Mouse (Mus musculus) midbrain, embryonic 15.5 days (tissue): ENCODE data around the gene Zbed6. TPM values are rescaled to one million over a fixed set of nuclear protein-coding genes. Genes with fewer than 3 reads are reported as not detected.
A peak's percentile ranks its signal among the peaks of the same experiment; 100 is the strongest.
"Not testable (repeated sequence)": the region's sequence is repeated elsewhere in the genome, so short reads cannot be mapped to it uniquely, and the experiment has no call there.

ENCODE experiments used
- ATAC-seq: fragments of 200-750 bp; cut with Nextera tagmentation; replicated peaks from 2 replicates; pipeline ENCODE4 v1.8.0; 2017; ENCODE audit warnings: moderate TSS enrichment
- H3K27ac ChIP-seq: fragments of 300-500 bp; sonication (generic); 2 replicates; pipeline ENCODE4 v1.5.1; 2015; ENCODE audit warnings: mild to moderate bottlenecking, inconsistent platforms
- H3K27me3 ChIP-seq: fragments of 300-500 bp; sonication (generic); replicated peaks from 2 replicates; pipeline ENCODE4 v1.6.1; 2015; ENCODE audit warnings: inconsistent platforms
- H3K36me3 ChIP-seq: fragments of 300-500 bp; sonication (generic); replicated peaks from 2 replicates; pipeline ENCODE4 v1.6.1; 2015; ENCODE audit warnings: inconsistent platforms
- H3K4me1 ChIP-seq: fragments of 300-500 bp; sonication (generic); 2 replicates; pipeline ENCODE4 v1.6.1; 2015; ENCODE audit warnings: inconsistent platforms
- H3K4me2 ChIP-seq: fragments of 300-500 bp; sonication (generic); 2 replicates; pipeline ENCODE4 v1.6.1; 2015; ENCODE audit warnings: inconsistent platforms, mild to moderate bottlenecking, moderate library complexity
- H3K4me3 ChIP-seq: fragments of 300-500 bp; sonication (generic); 2 replicates; pipeline ENCODE4 v1.5.1; 2015; ENCODE audit warnings: mild to moderate bottlenecking, inconsistent platforms
- H3K9ac ChIP-seq: fragments of 300-500 bp; sonication (generic); 2 replicates; pipeline ENCODE4 v1.6.1; 2015; ENCODE audit warnings: mild to moderate bottlenecking, inconsistent platforms
- H3K9me3 ChIP-seq: fragments of 300-500 bp; sonication (generic); 2 replicates; pipeline ENCODE4 v1.6.1; 2016; ENCODE audit warnings: inconsistent platforms
- WGBS: fragments of 180-500 bp; shearing (Covaris S2); methylation state at CpG from one replicate; pipeline ENCODE4 v1.1.7; 2015; ENCODE audit warnings: mixed read lengths; 5-methylcytosine and 5-hydroxymethylcytosine counted together
- polyA plus RNA-seq: library from polyadenylated mRNA; unstranded; fragments of >200 nt; fragmentation: Nextera tagmentation; extraction: Ambion mirVana; gene quantifications from 2 replicates; pipeline ENCODE4 v1.2.1, GENCODE M21; 2015

Gene Zbed6
- polyA plus RNA-seq, 1 experiment from 2014 or later = not detected

- H3K36me3 ChIP-seq = no peaks in the 10 kb centered on the region
- H3K4me3 ChIP-seq = no peak overlapping the region
- no peak overlapping the region for H3K4me2 ChIP-seq
- no peaks in the 10 kb centered on the region for H3K4me1 ChIP-seq
- H3K9ac ChIP-seq = no peak overlapping the region
- WGBS = 76% methylated on average over 10 of the region's 10 CpGs
- no peaks in the 10 kb centered on the region for H3K27me3 ChIP-seq
- no peaks in the 10 kb centered on the region for H3K9me3 ChIP-seq
- H3K27ac ChIP-seq = no peak overlapping the region
- no peak for ATAC-seq
Observed at GRCm38 (mm10) chr1:133685749-133686519, 25.2 kb upstream of the Zbed6 start.

- Histone ChIP-seq H3K9ac (no peak overlapping the region), H3K4me1 (no peaks in the 10 kb centered on the region), H3K36me3 (no peaks in the 10 kb centered on the region), H3K9me3 (no peaks in the 10 kb centered on the region), H3K4me3 (no peak overlapping the region), H3K4me2 (no peak overlapping the region), H3K27me3 (no peaks in the 10 kb centered on the region), H3K27ac (no peak overlapping the region)
- no peak for ATAC-seq
- 68% methylated on average over 3 of the region's 3 CpGs for WGBS
Observed at GRCm38 (mm10) chr1:133671801-133672200, 11.1 kb upstream of the Zbed6 start.

GRCm38 (mm10) chr1:133671266-133671665 is 10.6 kb upstream of the Zbed6 start:
- no peak for ATAC-seq
- Histone ChIP-seq H3K27ac (no peak overlapping the region), H3K9me3 (no peaks in the 10 kb centered on the region), H3K27me3 (no peaks in the 10 kb centered on the region), H3K4me3 (no peak overlapping the region), H3K9ac (no peak overlapping the region), H3K4me2 (no peak overlapping the region), H3K36me3 (no peaks in the 10 kb centered on the region), H3K4me1 (no peaks in the 10 kb centered on the region)
- WGBS = 94% methylated on average over 3 of the region's 3 CpGs

- Histone ChIP-seq H3K27ac (no peak overlapping the region), H3K27me3 (no peaks in the 10 kb centered on the region), H3K4me1 (no peaks in the 10 kb centered on the region), H3K9ac (no peak overlapping the region), H3K36me3 (no peaks in the 10 kb centered on the region), H3K9me3 (no peaks in the 10 kb centered on the region), H3K4me2 (no peak overlapping the region), H3K4me3 (no peak overlapping the region)
- WGBS = 84% methylated on average over 6 of the region's 6 CpGs
- no peak for ATAC-seq
Observed at GRCm38 (mm10) chr1:133670776-133671175, 10.1 kb upstream of the Zbed6 start.

DNA sequence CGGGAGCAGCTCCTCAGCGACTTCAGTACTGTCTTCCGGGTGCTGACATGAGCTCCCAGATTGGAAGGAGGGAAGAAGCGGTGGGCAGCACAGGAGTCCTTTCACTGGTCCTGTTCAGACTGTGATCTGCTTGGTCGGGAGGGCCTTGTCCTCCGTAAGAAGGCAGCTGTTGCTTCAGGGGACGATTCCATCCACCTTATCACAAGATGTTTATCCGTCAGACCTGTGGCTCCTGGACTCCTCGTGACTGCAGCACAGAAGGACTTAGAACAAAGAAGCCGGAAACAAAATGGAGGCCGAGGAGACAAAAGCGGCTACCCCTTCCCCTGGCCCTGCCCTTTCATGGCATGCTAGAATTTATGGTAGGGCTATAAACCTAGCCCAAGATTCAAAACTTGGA is 9.5 kb upstream of the Zbed6 start:
- Histone ChIP-seq H3K9ac (no peak overlapping the region), H3K27ac (no peak overlapping the region), H3K27me3 (no peaks in the 10 kb centered on the region), H3K4me3 (no peak overlapping the region), H3K9me3 (no peaks in the 10 kb centered on the region), H3K36me3 (no peaks in the 10 kb centered on the region), H3K4me2 (no peak overlapping the region), H3K4me1 (no peaks in the 10 kb centered on the region)
- ATAC-seq = no peak
- WGBS = 84% methylated on average over 12 of the region's 12 CpGs

- no peak overlapping the region for H3K9ac ChIP-seq
- H3K4me2 ChIP-seq = no peak overlapping the region
- ATAC-seq = no peak
Observed at GRCm38 (mm10) chr1:133668618-133669017, 7.9 kb upstream of the Zbed6 start.

GRCm38 (mm10) chr1:133667721-133668120 is 7.0 kb upstream of the Zbed6 start:
- no peak overlapping the region for H3K4me3 ChIP-seq
- H3K36me3 ChIP-seq = no peaks in the 10 kb centered on the region
- H3K27ac ChIP-seq = no peak overlapping the region
- no peak overlapping the region for H3K4me2 ChIP-seq
- 26% methylated on average over 7 of the region's 7 CpGs for WGBS
- no peak overlapping the region for H3K9ac ChIP-seq
- no peak for ATAC-seq
- no peaks in the 10 kb centered on the region for H3K27me3 ChIP-seq
- no peaks in the 10 kb centered on the region for H3K4me1 ChIP-seq
- no peaks in the 10 kb centered on the region for H3K9me3 ChIP-seq

More at GRCm38 (mm10) chr1:133668618-133669017, 7.9 kb upstream of the Zbed6 start:
- Histone ChIP-seq H3K9me3 (no peaks in the 10 kb centered on the region), H3K36me3 (no peaks in the 10 kb centered on the region), H3K27me3 (no peaks in the 10 kb centered on the region), H3K4me1 (no peaks in the 10 kb centered on the region), H3K4me3 (no peak overlapping the region), H3K27ac (no peak overlapping the region)
- 84% methylated on average over 3 of the region's 3 CpGs for WGBS

DNA sequence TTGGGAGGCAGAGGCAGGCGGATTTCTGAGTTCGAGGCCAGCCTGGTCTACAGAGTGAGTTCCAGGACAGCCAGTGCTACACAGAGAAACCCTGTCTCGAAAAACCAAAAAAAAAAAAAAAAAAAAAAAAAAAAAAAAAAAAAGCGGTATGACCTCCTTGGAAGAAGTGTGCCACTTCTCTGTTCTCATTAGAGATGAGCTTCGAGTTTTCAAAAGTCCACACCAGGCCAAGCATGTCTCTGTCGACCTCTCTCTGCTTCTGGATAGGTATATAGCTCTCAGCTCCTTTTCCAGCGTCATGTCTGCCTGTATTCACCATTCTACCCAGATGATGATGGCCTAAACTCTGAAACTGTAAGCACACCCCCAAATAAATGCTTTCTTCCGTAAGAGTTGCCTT is 5.0 kb upstream of the Zbed6 start:
- not testable (repeated sequence) for ATAC-seq, H3K36me3 ChIP-seq, H3K4me3 ChIP-seq, H3K9ac ChIP-seq, H3K27ac ChIP-seq, H3K4me2 ChIP-seq, H3K9me3 ChIP-seq, H3K4me1 ChIP-seq, H3K27me3 ChIP-seq
- whole genome bisulfite sequencing = 90% methylated on average over 7 of the region's 8 CpGs

GRCm38 (mm10) chr1:133664203-133664970 is 3.7 kb upstream of the Zbed6 start:
- H3K36me3 ChIP-seq = no peaks in the 10 kb centered on the region
- H3K4me3 ChIP-seq = no peak overlapping the region
- H3K4me1 ChIP-seq = peaks cover 13% of the 10 kb centered on the region
- ATAC-seq = no peak
- no peak overlapping the region for H3K9ac ChIP-seq
- no peaks in the 10 kb centered on the region for H3K9me3 ChIP-seq
- H3K27me3 ChIP-seq = no peaks in the 10 kb centered on the region
- H3K27ac ChIP-seq = no peak overlapping the region
- 60% methylated on average over 11 of the region's 11 CpGs for WGBS
- no peak overlapping the region for H3K4me2 ChIP-seq

DNA sequence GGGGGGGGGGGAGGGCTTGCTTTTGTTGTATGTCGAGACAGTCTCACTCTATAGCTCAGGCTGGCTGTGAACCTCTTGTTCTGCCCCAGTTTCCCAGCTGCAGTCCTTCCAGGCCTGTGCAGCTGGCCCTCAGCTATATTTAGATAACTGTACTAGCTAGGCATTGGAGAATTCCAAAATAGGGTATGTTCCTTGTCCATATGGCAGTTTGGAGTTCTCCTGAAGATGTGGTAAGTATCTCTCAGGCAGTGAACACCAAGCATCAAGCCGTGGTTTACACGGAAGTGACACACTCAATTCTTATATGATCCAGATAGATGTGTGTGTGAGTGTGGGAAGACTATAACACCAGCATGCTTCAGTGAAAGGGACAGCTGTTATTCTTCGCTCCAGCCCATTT is 2.7 kb upstream of the Zbed6 start:
- no peak for ATAC-seq
- Histone ChIP-seq H3K9ac (no peak overlapping the region), H3K27ac (no peak overlapping the region), H3K4me2 (no peak overlapping the region), H3K4me3 (no peak overlapping the region), H3K4me1 (peaks cover 23% of the 10 kb centered on the region), H3K36me3 (no peaks in the 10 kb centered on the region), H3K9me3 (no peaks in the 10 kb centered on the region), H3K27me3 (no peaks in the 10 kb centered on the region)
- 83% methylated on average over 4 of the region's 4 CpGs for WGBS

- WGBS = 96% methylated on average over 7 of the region's 7 CpGs
- H3K27ac ChIP-seq = no peak overlapping the region
- no peak overlapping the region for H3K4me3 ChIP-seq
- H3K36me3 ChIP-seq = no peaks in the 10 kb centered on the region
- no peak overlapping the region for H3K9ac ChIP-seq
- H3K4me2 ChIP-seq = no peak overlapping the region
- H3K9me3 ChIP-seq = no peaks in the 10 kb centered on the region
- no peaks in the 10 kb centered on the region for H3K27me3 ChIP-seq
- H3K4me1 ChIP-seq = peaks cover 28% of the 10 kb centered on the region
- ATAC-seq = no peak
Observed at GRCm38 (mm10) chr1:133662941-133663340, 2.3 kb upstream of the Zbed6 start.

- Histone ChIP-seq H3K36me3 (no peaks in the 10 kb centered on the region; the same call in 1 of the 2 replicates), H3K4me2 (peak within 1 kb of the TSS; percentile 84), H3K9ac (peak within 1 kb of the TSS; percentile 65), H3K27ac (peak within 1 kb of the TSS; percentile 90), H3K9me3 (no peaks in the 10 kb centered on the region), H3K4me1 (peaks cover 43% of the 10 kb centered on the region), H3K4me3 (peak within 1 kb of the TSS; percentile 85), H3K27me3 (no peaks in the 10 kb centered on the region)
- peak; percentile 99 for ATAC-seq
- 2% methylated on average over 26 of the region's 26 CpGs for WGBS
Observed at GRCm38 (mm10) chr1:133661203-133661933, 683 bp upstream of the Zbed6 start, which contains the start of gene Gm38394. Gene Gm38394 (minus strand): TSS chr1:133661318.
